Mouse (Mus musculus) A20 (cell line): ENCODE data around the gene Ostc.

Source experiments
- DNase-seq: peaks from one replicate; pipeline ENCODE4 v3.0.0-alpha.2; 2011; ENCODE audit warnings: low read depth, low spot score

Ostc gene

GRCm38 (mm10) chr3:130708967-130709924 is at the start of gene Ostc:
Ostc (minus strand) TSS chr3:130709444.
- peak; percentile 99 for DNase-seq

GRCm38 (mm10) chr3:130758157-130758841 is 49.1 kb upstream of the Ostc start:
- no peak for DNase-seq

- no peak for DNase-seq
Observed at GRCm38 (mm10) chr3:130757117-130757852, 48.0 kb upstream of the Ostc start.

GRCm38 (mm10) chr3:130749206-130749605 is 40.0 kb upstream of the Ostc start:
- no peak for DNase-seq

GRCm38 (mm10) chr3:130746673-130747619 is 37.7 kb upstream of the Ostc start:
- DNase-seq, result no peak

- no peak for DNase-seq
Observed at GRCm38 (mm10) chr3:130737652-130738361, 28.6 kb upstream of the Ostc start.

GRCm38 (mm10) chr3:130736758-130737157 is 27.5 kb upstream of the Ostc start:
- DNase-seq, result peak; percentile 70

GRCm38 (mm10) chr3:130730189-130730653 is 21.0 kb upstream of the Ostc start, which contains the start of gene Rpl34:
Rpl34 (minus strand) TSS chr3:130730398.
- DNase-seq, result peak; percentile 97

GRCm38 (mm10) chr3:130729472-130730188 is 20.4 kb upstream of the Ostc start:
- DNase-seq, result peak; percentile 56

GRCm38 (mm10) chr3:130727676-130728075 is 18.4 kb upstream of the Ostc start:
- DNase-seq, result no peak

- no peak for DNase-seq
Observed at GRCm38 (mm10) chr3:130727036-130727435, 17.8 kb upstream of the Ostc start.

- no peak for DNase-seq
Observed at GRCm38 (mm10) chr3:130725718-130726117, 16.5 kb upstream of the Ostc start.

- no peak for DNase-seq
Observed at GRCm38 (mm10) chr3:130722733-130723478, 13.7 kb upstream of the Ostc start.

- DNase-seq, result no peak
Observed at GRCm38 (mm10) chr3:130720225-130720624, 11.0 kb upstream of the Ostc start.

- DNase-seq, result no peak
Observed at GRCm38 (mm10) chr3:130718871-130719270, 9.6 kb upstream of the Ostc start.

GRCm38 (mm10) chr3:130716555-130716954 is 7.3 kb upstream of the Ostc start:
- DNase-seq, result no peak

GRCm38 (mm10) chr3:130714775-130715568 is 5.7 kb upstream of the Ostc start:
- DNase-seq, result peak; percentile 86

- no peak for DNase-seq
Observed at GRCm38 (mm10) chr3:130712891-130713290, 3.6 kb upstream of the Ostc start.
